Mouse (Mus musculus): Measurements from ENCODE around the gene Lrrk1. TPM values are rescaled to one million over a fixed set of nuclear protein-coding genes. Genes with fewer than 3 reads are reported as not detected.

The Lrrk1 gene
- total RNA-seq, 2 experiments from 2014 or later, result 3.3 to 4.9 TPM

DNA sequence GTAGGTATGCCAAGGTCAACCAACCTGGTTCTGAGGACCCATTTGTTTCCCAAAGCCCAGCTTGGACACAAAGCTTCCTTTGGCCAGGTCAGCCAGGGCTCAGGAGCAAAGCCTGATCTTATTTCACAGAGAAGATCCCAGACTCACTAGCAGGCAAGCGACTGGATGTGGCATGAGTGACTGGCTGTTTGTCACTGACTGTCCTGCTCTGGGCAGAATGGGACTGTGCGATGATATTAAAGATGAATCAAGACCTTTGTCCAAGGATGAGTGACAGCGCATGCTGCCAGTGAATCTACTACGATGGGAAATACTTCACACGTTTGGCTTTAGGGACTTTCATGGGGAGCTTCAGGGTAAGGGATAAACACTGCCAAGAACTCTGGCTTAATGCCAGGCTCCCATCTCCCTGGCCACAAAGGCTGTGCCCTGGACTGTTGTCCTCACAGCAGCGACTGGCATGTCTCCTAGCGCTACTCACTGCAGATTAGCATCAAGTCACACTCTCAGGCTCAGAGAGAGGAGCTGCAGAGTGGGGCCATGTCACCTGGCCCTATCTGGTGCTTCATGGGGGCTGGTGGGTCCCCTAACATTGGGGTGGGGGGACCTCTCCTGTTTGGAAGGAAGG lies 127.3 kb downstream of the Lrrk1 start:
- intact Hi-C loops (cut with DNase I), result no loop called here
- DNase-seq, result no peak

DNA sequence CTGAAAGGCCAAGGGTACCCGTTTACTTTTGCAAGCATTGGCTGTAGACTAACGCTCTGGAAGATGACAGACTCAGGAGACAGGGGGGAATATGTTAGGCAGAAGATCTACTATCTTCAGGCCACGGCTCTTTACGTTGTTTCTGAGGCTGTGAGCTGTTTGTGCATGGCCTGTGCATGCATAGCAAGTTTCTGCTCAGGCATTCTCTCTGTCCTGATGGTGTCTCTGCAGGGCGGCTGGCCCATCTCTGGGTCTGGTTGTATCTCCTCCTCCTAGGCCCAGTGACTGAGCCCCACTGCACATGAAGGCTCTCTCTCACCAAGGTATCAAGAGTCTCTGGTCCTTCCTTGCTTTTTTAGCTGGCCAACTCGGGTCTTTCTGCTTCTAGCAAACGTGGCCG lies 127.9 kb downstream of the Lrrk1 start:
- no peak for DNase-seq
- intact Hi-C loops (cut with DNase I), result no loop called here

DNA sequence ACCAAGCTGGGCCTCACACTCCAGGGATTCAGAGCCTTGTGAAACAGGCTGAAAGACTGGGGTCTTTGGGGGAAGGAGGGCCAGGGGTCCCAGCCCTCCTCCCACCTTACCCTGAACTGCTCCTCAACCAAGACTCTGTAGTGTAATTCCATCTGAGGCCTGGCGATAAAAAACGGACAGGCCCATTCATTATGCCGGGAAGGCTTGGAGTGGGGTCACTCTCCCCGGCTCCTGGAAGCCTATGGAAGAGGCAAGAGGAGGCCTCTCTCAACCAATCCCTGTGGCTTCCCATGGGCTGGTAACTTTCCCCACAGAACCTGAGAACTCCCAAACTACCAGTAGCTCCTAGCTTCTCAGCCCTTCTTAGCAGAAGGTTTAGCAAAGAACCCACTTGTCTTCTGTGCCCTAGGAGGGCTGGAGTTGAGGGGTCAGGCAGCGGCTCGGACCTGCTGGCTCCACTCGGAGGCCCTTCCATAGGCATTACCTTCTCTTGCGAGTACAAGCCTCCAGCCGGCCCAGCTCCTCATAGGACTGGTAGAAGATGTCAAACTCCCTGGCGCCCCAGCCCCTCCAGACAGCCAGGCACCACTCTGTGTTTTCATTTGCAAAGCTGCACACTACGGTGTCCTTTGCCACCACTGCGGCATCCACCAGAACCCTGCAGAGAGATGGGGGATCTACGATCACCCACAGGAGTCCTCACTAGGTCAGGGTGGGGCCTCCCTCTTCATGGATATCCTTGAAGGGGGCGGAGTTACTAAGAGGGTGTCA lies 128.5 kb downstream of the Lrrk1 start:
- intact Hi-C loops (cut with DNase I), result no loop called here
- no peak for DNase-seq

DNA sequence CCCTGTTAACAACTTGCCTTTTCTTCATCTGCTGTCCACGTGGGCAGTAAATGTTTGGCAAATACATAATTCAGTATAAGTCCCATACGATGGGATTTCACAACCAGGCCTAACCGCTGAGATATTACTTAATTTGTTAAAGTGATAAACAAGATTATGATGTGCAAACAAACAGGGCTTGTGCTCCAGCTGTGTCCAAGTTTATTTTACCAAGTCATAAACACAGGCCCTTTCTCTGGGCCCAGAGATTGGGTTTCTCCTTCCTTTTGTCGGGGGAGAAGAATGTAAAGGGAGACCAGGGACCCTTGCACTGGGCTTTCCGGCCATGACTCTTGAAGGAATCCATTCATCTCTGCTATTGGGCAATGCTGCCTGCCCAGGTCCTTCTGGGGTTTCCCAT lies 129.2 kb downstream of the Lrrk1 start:
- intact Hi-C loops (cut with DNase I), result no loop called here
- no peak for DNase-seq

GRCm38 (mm10) chr7:66257232-66257631 lies 130.9 kb downstream of the Lrrk1 start:
- DNase-seq, result no peak
- intact Hi-C loops (cut with DNase I), result no loop called here

GRCm38 (mm10) chr7:66256441-66256840 lies 131.7 kb downstream of the Lrrk1 start:
- intact Hi-C loops (cut with DNase I), result no loop called here
- no peak for DNase-seq

- no peak for DNase-seq
- intact Hi-C loops (cut with DNase I), result no loop called here
Measured at GRCm38 (mm10) chr7:66254993-66255392, 133.2 kb downstream of the Lrrk1 start.

GRCm38 (mm10) chr7:66253975-66254651 lies 134.0 kb downstream of the Lrrk1 start:
- DNase-seq, result no peak

DNA sequence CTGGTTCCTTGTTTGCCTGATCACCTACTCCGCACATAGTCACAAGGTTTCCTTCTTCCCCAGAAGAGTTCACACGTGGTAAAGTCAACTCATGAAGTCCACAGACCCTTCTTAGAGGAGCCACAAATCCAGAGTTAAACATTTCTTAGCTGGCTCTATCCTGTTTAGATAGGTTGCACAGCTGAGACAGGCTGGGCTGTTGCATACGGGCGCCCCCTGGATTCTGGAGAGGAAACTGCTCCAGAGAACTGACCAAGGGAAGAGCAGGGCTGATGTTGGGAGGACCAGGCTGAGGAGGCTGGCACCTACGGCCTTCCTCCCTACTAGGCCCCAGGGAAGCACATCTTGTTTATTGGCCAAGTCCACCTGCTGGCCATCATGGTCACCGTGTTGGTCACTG lies 138.1 kb downstream of the Lrrk1 start:
- peak; percentile 73 to 78 for DNase-seq
- intact Hi-C loops (cut with DNase I), result no loop called here

More at GRCm38 (mm10) chr7:66253975-66254651, 134.0 kb downstream of the Lrrk1 start:
- intact Hi-C loops (cut with DNase I), result loop anchor here (2.0 kb wide), 1 partner anchor 147 kb away; no protein-coding TSS in a partner anchor

GRCm38 (mm10) chr7:66249426-66249825 lies 138.7 kb downstream of the Lrrk1 start:
- intact Hi-C loops (cut with DNase I), result no loop called here
- no peak for DNase-seq

- intact Hi-C loops (cut with DNase I), result no loop called here
- no peak for DNase-seq
Measured at GRCm38 (mm10) chr7:66249020-66249419, 139.1 kb downstream of the Lrrk1 start.

DNA sequence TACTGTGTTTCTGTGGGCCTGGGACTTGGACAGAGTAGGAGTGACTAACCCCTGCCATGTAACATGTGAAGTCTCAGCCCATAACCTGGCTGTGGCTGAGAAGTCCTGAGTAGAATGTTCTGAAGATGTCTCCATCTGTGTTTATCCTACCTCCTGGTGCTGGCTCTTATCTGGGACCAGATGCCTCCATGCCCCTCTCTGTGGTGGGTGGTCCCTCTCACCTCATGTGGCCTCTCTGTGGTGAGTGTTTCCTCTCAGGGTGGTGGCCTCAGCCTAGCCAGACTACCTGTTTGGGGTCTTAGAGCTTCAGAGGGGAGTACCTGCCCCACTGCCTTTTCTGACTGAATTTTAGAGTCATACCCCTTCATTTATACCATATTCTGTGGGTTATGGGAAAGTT lies 139.9 kb downstream of the Lrrk1 start:
- intact Hi-C loops (cut with DNase I), result no loop called here

GRCm38 (mm10) chr7:66247274-66248021 lies 140.7 kb downstream of the Lrrk1 start:
- intact Hi-C loops (cut with DNase I), result no loop called here
- DNase-seq, result peak in 1 of 2 experiments; percentile 19

More for the DNA sequence above, 139.9 kb downstream of the Lrrk1 start:
- peak in 1 of 2 experiments; percentile 1 for DNase-seq

DNA sequence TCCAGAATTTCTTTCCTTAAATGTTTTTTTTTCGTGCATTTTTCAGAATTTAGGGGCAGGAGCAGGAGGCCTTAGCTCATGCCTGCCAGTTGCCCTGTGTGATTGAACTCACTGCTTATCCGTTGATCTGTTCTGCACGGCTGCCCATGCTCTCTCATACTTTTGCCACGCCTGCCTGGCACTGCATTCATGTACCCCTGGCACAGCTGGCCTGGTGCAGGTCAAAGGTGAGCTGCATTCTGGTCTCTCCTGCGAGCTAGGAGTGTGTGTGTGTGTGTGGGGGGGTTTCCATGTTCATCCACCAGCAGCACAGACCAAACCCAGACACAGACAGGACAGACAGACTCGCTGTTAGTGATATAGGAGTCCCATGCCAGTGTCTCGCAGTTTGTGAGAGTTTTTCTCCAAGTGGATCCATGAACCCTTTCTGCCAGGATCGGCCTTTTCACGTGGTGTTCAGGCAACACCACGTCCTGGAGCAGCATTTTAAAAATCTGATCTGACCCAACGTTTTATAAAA lies 141.4 kb downstream of the Lrrk1 start:
- no peak for DNase-seq
- intact Hi-C loops (cut with DNase I), result no loop called here

DNA sequence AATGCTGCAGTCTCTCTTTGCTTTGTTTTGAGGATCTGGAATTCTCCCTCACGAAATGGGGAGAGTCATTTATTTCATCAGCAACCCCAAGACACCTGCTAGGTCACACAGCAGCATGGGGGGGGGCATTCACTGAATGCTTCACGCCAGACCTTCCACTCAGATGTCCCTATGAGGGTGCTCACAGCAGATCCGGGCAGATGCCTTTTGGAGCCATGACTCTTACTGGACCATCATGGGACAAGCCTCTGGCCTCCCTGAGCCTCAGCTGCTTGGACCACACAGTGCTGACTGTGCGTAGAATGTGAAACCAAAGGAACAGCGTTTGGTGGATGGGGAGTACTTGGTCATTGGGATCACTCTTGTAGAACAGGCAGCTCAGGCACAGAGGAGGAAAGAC lies 142.5 kb downstream of the Lrrk1 start:
- intact Hi-C loops (cut with DNase I), result no loop called here
- DNase-seq, result no peak

DNA sequence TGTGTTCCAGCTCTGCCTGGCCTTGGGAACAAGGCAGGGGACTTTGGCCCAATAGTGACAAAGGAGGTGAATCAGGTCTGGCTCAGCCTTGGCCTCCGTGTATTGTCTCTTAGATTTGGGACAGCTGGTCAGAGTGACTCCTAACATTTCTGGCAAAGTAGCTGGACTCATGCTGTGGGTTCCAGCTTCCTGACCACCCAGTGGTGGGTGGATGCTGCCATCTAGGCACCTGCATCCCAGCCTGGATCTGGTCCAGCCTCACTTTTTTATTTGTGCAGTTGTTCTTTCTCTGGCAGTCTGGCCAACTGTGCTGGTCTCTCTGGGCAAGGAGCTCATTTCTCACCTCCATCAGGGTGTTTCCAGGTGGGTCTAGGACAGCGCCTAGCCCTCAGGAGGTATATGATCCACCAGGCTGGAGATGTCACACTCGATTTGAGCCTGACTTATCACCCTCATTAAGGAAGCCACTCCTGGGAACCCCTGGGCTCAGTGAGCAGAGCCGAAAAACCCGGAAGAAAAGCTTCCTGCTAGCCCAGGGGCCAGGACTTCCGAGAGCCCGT lies 144.3 kb downstream of the Lrrk1 start:
- no peak for DNase-seq
- intact Hi-C loops (cut with DNase I), result no loop called here

GRCm38 (mm10) chr7:66241855-66242412 lies 146.2 kb downstream of the Lrrk1 start:
- DNase-seq, result no peak
- intact Hi-C loops (cut with DNase I), result no loop called here

DNA sequence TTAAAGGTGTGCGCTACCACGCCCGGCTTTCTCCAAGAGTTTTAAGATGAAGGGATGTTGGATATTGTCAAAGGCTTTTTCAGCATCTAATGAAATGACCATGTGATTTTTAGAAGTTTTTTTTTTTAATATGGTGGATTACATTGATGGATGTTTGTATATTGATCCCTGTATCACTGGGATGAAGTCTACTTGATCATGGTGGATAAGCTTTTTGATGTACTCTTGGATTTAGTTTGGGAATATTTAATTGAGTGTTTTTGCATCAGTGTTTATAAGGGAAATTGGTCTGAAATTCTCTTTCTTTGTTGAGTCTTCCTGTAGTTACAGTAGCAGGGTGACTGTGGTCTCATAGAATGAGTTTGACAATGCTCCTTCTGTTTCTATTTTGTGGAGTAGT lies 150.0 kb downstream of the Lrrk1 start:
- DNase-seq, result no peak
- intact Hi-C loops (cut with DNase I), result no loop called here

- intact Hi-C loops (cut with DNase I), result loop anchor here (5.0 kb wide), 1 partner anchor 562 kb away; no protein-coding TSS in a partner anchor
- no peak for DNase-seq
Measured at GRCm38 (mm10) chr7:66233947-66234516, 154.1 kb downstream of the Lrrk1 start.

Data from gastrocnemius, postnatal 36 days (tissue).